Mouse (Mus musculus) C2C12 (cell line): ENCODE results near the gene Gkap1. TPM values are rescaled to one million over a fixed set of nuclear protein-coding genes. Genes with fewer than 3 reads are reported as not detected.

Source experiments
- H3K27me3 ChIP-seq: one replicate; pipeline ENCODE4 v1.6.1; 2011; ENCODE audit not compliant: control insufficient read depth, insufficient read depth, insufficient read length
- H3K36me3 ChIP-seq: one replicate; pipeline ENCODE4 v1.6.1; 2011; ENCODE audit not compliant: control insufficient read depth, insufficient read depth
- H3K4me3 ChIP-seq: one replicate; pipeline ENCODE4 v1.5.1; 2011; ENCODE audit warnings: mild to moderate bottlenecking, control low read depth; ENCODE audit not compliant: poor library complexity, insufficient read depth, severe bottlenecking
- H3K79me2 ChIP-seq: one replicate; pipeline ENCODE4 v1.6.1; 2011; ENCODE audit not compliant: control insufficient read depth, insufficient read depth
- H3K79me3 ChIP-seq: one replicate; pipeline ENCODE4 v1.6.1; 2011; ENCODE audit warnings: low read depth, control low read depth
- H3ac ChIP-seq: one replicate; pipeline ENCODE3; 2011; ENCODE audit warnings: low read depth; ENCODE audit not compliant: control insufficient read depth, insufficient read length
- CEBPB ChIP-seq: IDR thresholded peaks from one replicate; pipeline ENCODE4 v1.6.1; 2011; ENCODE audit warnings: low read depth, mild to moderate bottlenecking, control low read depth, moderate library complexity
- CTCF ChIP-seq: IDR thresholded peaks from one replicate; pipeline ENCODE4 v1.5.1; 2011; ENCODE audit not compliant: control insufficient read depth, insufficient read depth, insufficient read length
- FOSL1 ChIP-seq: IDR thresholded peaks from one replicate; pipeline ENCODE4 v1.8.0; 2011; ENCODE audit warnings: mild to moderate bottlenecking, low read length; ENCODE audit not compliant: poor library complexity, insufficient read depth, severe bottlenecking
- MAX ChIP-seq: IDR thresholded peaks from one replicate; pipeline ENCODE4 v1.6.1; 2011; ENCODE audit warnings: mild to moderate bottlenecking, control low read depth
- MYOD1 ChIP-seq: IDR thresholded peaks from one replicate; pipeline ENCODE4 v1.6.1; 2011; ENCODE audit warnings: low read depth; ENCODE audit not compliant: control insufficient read depth, insufficient read length
- MYOG ChIP-seq: IDR thresholded peaks from one replicate; pipeline ENCODE4 v1.6.1; 2011; ENCODE audit not compliant: control insufficient read depth, insufficient read length; ENCODE audit errors: extremely low read depth
- USF1 ChIP-seq: IDR thresholded peaks from one replicate; pipeline ENCODE4 v1.6.1; 2011; ENCODE audit warnings: low read depth, mild to moderate bottlenecking, control low read depth, moderate library complexity
- polyA plus RNA-seq: library from polyadenylated mRNA; unstranded; fragments of >200 nt; fragmentation: generic; extraction: Trizol; gene quantifications from one replicate; pipeline ENCODE4 v1.2.1, GENCODE M21; 2012; ENCODE audit warnings: missing spikeins

Gene Gkap1
- polyA plus RNA-seq, 1 experiment, result 12.2 TPM

GRCm38 (mm10) chr13:58292811-58293210 lies 17.3 kb upstream of the Gkap1 start:
- TF ChIP-seq CEBPB (no peak), FOSL1 (no peak), MYOD1 (no peak), CTCF (no peak), MAX (no peak), MYOG (no peak), USF1 (no peak)
- Histone ChIP-seq H3K36me3 (no peaks in the 10 kb centered on the region), H3K4me3 (no peak overlapping the region), H3ac (no peak overlapping the region), H3K27me3 (no peaks in the 10 kb centered on the region), H3K79me2 (no peaks in the 10 kb centered on the region), H3K79me3 (no peaks in the 10 kb centered on the region)

- TF ChIP-seq MYOD1, result no peak
- TF ChIP-seq CEBPB, result no peak
- TF ChIP-seq MYOG, result no peak
- TF ChIP-seq USF1, result no peak
- no peak for TF ChIP-seq CTCF
- TF ChIP-seq MAX, result no peak
- Histone ChIP-seq H3K79me3 (no peaks in the 10 kb centered on the region), H3K36me3 (no peaks in the 10 kb centered on the region), H3K4me3 (no peak overlapping the region), H3K27me3 (no peaks in the 10 kb centered on the region), H3ac (no peak overlapping the region), H3K79me2 (no peaks in the 10 kb centered on the region)
Observed at GRCm38 (mm10) chr13:58289308-58289707, 13.8 kb upstream of the Gkap1 start.

- TF ChIP-seq USF1, result no peak
- no peak for TF ChIP-seq MYOD1
- peak; percentile 85 for TF ChIP-seq CTCF
- TF ChIP-seq MYOG, result no peak
- H3K36me3 ChIP-seq, result no peaks in the 10 kb centered on the region
- no peaks in the 10 kb centered on the region for H3K79me2 ChIP-seq
- H3ac ChIP-seq, result no peak overlapping the region
- H3K79me3 ChIP-seq, result no peaks in the 10 kb centered on the region
- no peak overlapping the region for H3K4me3 ChIP-seq
- H3K27me3 ChIP-seq, result no peaks in the 10 kb centered on the region
Observed at GRCm38 (mm10) chr13:58287822-58288221, 12.3 kb upstream of the Gkap1 start.

- no peaks in the 10 kb centered on the region for H3K27me3 ChIP-seq
- H3ac ChIP-seq, result no peak overlapping the region
- no peak overlapping the region for H3K4me3 ChIP-seq
- TF ChIP-seq FOSL1, result no peak
- TF ChIP-seq USF1, result no peak
- H3K79me2 ChIP-seq, result no peaks in the 10 kb centered on the region
- H3K79me3 ChIP-seq, result no peaks in the 10 kb centered on the region
- H3K36me3 ChIP-seq, result no peaks in the 10 kb centered on the region
Observed at GRCm38 (mm10) chr13:58283466-58283865, 8.0 kb upstream of the Gkap1 start.

- TF ChIP-seq FOSL1 (no peak), MYOD1 (no peak), CTCF (no peak)
- no peaks in the 10 kb centered on the region for H3K79me2 ChIP-seq
- no peak overlapping the region for H3K4me3 ChIP-seq
- no peaks in the 10 kb centered on the region for H3K79me3 ChIP-seq
- H3ac ChIP-seq, result no peak overlapping the region
- no peaks in the 10 kb centered on the region for H3K27me3 ChIP-seq
- no peaks in the 10 kb centered on the region for H3K36me3 ChIP-seq
Observed at GRCm38 (mm10) chr13:58281936-58282335, 6.4 kb upstream of the Gkap1 start.

GRCm38 (mm10) chr13:58280528-58280927 lies 5.0 kb upstream of the Gkap1 start:
- H3K4me3 ChIP-seq, result no peak overlapping the region
- TF ChIP-seq CEBPB (no peak), MAX (no peak), MYOD1 (no peak), USF1 (no peak), MYOG (no peak), FOSL1 (no peak), CTCF (no peak)
- H3ac ChIP-seq, result no peak overlapping the region
- no peaks in the 10 kb centered on the region for H3K79me2 ChIP-seq
- H3K36me3 ChIP-seq, result no peaks in the 10 kb centered on the region
- H3K27me3 ChIP-seq, result no peaks in the 10 kb centered on the region
- no peaks in the 10 kb centered on the region for H3K79me3 ChIP-seq

- Histone ChIP-seq H3K36me3 (no peaks in the 10 kb centered on the region), H3K79me3 (no peaks in the 10 kb centered on the region), H3K27me3 (no peaks in the 10 kb centered on the region), H3K4me3 (no peak overlapping the region), H3K79me2 (no peaks in the 10 kb centered on the region), H3ac (no peak overlapping the region)
- TF ChIP-seq MYOD1, result no peak
- no peak for TF ChIP-seq CTCF
- no peak for TF ChIP-seq MAX
- TF ChIP-seq CEBPB, result no peak
- TF ChIP-seq MYOG, result no peak
- TF ChIP-seq USF1, result no peak
- no peak for TF ChIP-seq FOSL1
Observed at GRCm38 (mm10) chr13:58276256-58276655, 757 bp upstream of the Gkap1 start.
